Mouse (Mus musculus) adrenal gland, postnatal 4 days (tissue): ENCODE measurements at regions not wholly inside any gene's neighbourhood (a gene's known extent, or its start where the extent isn't known, plus 50 kb on each side); places are given as distances from the start of the nearest gene placed in this dataset.
"Not testable (repeated sequence)": the region's sequence is repeated elsewhere in the genome, so short reads cannot be mapped to it uniquely, and the experiment has no call there.

Source experiments
- DNase-seq, 2 experiments: peaks; one replicate each; pipeline ENCODE4 v3.0.0; 2021 to 2022; ENCODE audit warnings: low spot score in 2 of 2, mixed read lengths in 2 of 2

GRCm38 (mm10) chr10:19491513-19492380 is 100.0 kb upstream of the Ifngr1 start:
- peak; percentile 10 to 22 for DNase-seq

GRCm38 (mm10) chr10:19494461-19495105 is 97.2 kb upstream of the Ifngr1 start:
- no peak for DNase-seq

DNA sequence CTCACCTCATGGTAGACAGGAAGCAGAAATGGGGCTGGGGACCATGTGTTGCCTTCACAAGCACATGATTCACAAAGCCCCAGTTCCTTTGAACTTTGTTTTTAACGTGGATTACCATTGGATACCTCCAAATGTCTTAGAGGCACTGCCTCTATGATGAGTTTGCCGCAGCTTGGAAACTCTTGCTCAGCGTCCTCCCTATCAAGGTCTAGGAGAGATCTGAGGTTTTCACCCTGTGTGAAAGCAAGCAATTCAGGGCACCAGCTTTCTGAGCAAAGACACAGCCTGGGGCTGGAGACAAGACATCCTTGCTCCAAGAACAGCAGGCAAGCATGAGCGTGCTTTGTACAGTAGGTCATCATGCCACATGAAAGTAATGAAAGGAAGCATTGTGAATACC is 93.6 kb upstream of the Ifngr1 start:
- no peak for DNase-seq

DNA sequence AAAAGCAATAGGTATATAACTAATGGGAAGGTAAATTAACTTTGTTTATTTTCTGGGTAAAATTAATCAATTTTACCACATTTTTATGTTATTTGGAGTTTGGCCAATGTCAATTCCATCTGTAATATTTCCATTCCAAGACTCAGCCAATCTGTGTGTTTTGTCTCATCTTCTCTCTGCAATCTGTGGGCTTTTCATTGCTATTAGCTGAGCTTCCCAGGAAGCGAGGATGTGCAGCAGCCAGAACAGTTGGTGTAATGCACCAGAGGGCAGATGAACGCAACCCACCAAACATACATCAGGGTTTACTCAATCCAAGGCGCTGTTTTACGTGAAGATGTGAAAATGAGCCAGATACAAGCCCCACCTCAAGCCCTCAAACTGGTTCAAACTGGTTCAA is 88.9 kb upstream of the Ifngr1 start:
- DNase-seq = no peak

GRCm38 (mm10) chr10:19503846-19504765 is 87.6 kb upstream of the Ifngr1 start:
- DNase-seq = no peak

DNA sequence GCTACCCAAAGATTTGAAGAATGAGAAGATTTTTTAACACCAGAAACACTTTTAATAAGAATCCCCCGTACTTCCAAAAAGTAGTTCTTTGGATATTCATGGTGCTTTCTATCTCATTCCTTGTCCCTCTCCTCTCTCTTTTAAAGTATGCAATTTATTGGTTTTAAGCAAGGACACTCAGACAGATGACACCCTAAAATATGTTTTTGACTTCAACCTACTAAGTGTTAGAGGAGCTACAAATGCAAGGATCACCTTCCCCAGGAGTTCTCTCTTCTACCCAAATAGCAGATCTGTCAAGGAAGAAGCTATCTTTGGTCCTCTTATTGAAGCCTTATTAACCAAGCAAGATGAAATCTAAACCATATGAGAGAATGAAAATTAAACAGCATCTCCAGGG is 86.6 kb upstream of the Ifngr1 start:
- DNase-seq = no peak

DNA sequence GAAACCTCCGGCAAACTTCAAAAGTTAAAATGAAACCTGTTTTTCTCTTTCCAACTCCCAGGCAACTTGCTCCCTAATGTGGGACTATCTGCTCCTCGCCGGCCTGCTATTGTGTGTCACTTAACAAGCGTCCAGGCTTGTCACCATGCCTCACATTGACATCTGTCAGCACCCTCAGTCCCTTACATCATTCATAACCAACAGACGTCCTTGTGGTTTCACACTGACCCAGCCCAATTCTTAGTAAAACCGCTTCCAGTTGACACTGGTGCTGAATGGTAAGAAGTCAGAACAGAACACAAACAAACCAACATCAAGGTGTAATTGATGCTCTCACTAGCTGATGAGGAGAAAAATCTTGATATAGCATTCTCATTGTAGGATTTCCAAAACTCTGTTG is 85.8 kb upstream of the Ifngr1 start:
- DNase-seq = no peak

- no peak for DNase-seq
These were observed 85.3 kb upstream of the Ifngr1 start for GRCm38 (mm10) chr10:19506434-19506833.

GRCm38 (mm10) chr10:19508221-19508745 is 83.5 kb upstream of the Ifngr1 start:
- no peak for DNase-seq

DNA sequence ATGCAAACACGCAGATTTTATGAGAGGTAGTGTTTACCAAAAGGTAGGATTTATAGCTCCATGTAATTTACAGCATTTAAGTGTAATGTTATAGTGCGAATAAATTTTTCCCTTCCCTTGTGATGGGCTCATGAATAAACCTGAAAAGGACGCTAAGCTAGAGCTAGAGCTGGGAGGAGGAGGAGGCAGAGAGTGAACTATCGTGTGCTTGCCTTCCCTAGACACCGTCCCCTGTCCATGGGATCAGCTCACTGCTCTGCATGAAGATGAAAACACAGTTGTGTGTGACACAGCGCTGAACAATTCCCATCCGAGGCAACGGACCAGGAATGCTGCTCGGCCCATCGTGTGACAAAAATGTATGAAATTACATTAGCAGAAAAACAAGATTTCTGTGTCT is 81.7 kb upstream of the Ifngr1 start:
- DNase-seq = no peak

DNA sequence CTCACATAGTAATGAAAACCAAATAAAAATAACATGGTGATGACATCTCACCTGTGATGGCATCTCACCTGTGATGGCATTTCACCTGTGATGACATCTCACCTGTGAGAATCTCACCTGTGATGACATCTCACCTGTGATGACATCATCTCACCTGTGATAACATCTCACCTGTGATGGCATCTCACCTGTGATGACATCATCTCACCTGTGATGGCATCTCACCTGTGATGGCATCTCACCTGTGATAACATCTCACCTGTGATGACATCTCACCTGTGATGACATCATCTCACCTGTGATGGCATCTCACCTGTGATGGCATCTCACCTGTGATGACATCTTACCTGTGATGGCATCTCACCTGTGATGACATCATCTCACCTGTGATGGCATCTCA is 77.4 kb upstream of the Ifngr1 start:
- DNase-seq = not testable (repeated sequence)

DNA sequence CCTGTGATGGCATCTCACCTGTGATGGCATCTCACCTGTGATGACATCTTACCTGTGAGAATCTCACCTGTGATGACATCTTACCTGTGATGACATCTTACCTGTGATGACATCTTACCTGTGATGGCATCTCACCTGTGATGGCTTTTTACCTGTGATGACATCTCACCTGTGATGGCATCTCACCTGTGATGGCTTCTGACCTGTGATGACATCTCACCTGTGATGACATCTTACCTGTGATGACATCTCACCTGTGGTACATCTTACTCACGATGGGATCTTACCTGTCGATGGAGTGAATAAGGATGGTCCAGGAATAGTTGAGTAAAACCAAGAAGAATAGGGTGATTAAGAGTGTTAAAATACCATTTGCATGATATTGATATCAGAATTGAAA is 76.9 kb upstream of the Ifngr1 start:
- DNase-seq = no peak

DNA sequence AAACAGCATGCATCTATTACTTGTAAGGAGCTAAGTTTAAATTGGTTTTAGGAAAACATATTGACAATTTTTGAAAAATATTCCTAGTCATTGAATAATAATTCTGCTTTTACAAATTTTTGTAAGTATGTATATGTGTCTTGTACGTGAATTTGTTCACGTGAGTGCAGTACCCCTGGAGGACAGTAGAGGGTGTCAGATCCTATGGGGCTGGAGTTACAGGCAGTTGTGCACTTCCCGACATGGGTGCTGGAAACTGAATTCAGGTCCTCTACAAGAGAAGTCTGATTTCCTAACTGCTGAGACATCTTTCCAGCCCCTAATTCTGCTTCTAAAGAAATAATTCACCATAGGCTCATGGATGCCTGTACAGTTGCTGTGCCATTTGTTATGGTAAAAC is 75.7 kb upstream of the Ifngr1 start:
- DNase-seq = no peak

GRCm38 (mm10) chr10:19517093-19517492 is 74.7 kb upstream of the Ifngr1 start:
- no peak for DNase-seq

- DNase-seq = no peak
These were observed 73.0 kb upstream of the Ifngr1 start for GRCm38 (mm10) chr10:19518763-19519162.

GRCm38 (mm10) chr10:19522198-19522597 is 69.6 kb upstream of the Ifngr1 start:
- DNase-seq = no peak

- DNase-seq = no peak
These were observed 65.8 kb upstream of the Ifngr1 start for GRCm38 (mm10) chr10:19525939-19526338.

DNA sequence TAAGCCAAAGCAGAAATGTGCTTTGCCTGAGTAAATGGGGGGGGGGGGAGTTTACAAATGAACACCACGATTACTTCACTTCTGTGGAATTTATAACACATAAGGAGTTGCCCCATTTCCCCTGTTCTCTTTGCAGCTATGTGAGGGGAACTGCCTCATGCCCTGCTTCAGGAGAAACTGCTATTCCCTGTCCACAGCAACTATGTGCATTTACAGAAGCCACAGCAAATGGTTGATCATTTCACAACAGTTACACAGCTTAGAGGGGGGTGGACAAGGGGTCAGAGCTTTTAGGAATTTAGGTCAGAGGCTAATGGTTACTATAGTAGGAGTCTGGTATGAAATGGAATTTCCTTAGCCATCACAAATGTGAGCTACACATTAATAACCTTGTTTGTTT is 65.4 kb upstream of the Ifngr1 start:
- DNase-seq = no peak

DNA sequence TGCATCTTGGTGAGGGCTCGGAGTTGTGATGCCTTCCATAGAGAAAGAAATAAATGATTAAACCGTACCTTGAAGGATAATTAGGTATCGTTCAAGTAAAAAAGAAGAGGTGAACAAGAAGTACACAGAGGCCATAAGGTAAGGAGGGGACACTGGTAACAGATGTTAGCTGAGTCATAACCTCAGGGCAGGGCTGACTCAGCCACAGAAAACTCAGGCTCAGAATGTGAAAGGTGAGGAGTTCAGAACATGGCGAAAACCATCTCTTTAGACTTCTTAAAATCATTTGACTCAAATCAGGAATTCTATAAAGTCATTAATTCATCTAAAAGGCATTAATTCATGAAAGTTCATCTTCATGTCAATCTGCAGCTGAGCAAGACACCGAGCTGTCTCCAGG is 62.1 kb upstream of the Ifngr1 start:
- DNase-seq = no peak

- no peak for DNase-seq
These were observed 61.7 kb upstream of the Ifngr1 start for GRCm38 (mm10) chr10:19530056-19530455.

- DNase-seq = no peak
These were observed 60.3 kb upstream of the Ifngr1 start for GRCm38 (mm10) chr10:19531452-19531851.
